Mouse (Mus musculus) liver, embryonic 18 days (tissue): ENCODE data around the gene Tmem121b. TPM values are rescaled to one million over a fixed set of nuclear protein-coding genes. Genes with fewer than 3 reads are reported as not detected.

Experiments
- polyA plus RNA-seq: library from polyadenylated mRNA; depleted of rRNA; stranded (reverse); fragments of >200 nt; gene quantifications from 2 replicates; pipeline ENCODE4 v1.2.3, GENCODE M21; 2012; rRNA removed

Tmem121b gene
- under 0.01 and 0.01 TPM in 2 replicates for polyA plus RNA-seq

GRCm38 (mm10) chr6:120493374-120494181, at the start of gene Tmem121b:
Gene Tmem121b (minus strand): TSS chr6:120493807.

GRCm38 (mm10) chr6:120531020-120531965, 37.7 kb upstream of the Tmem121b start, which contains the start of gene Hdhd5:
Gene Hdhd5 (minus strand): TSS chr6:120531319.

GRCm38 (mm10) chr6:120463086-120463871, 30.3 kb downstream of the Tmem121b start, which contains the start of gene Il17ra:
Gene Il17ra (plus strand): TSS chr6:120463247.

Other genes with a start within 250 kb of the Tmem121b start
- gene D330020A13Rik, start 199.4 kb downstream of the Tmem121b start, polyA plus RNA-seq, result not detected in 2 replicates
- gene B4galnt3, start 199.2 kb downstream of the Tmem121b start, polyA plus RNA-seq, result 0.03 and 0.05 TPM in 2 replicates
- gene Kdm5a, start 129.7 kb downstream of the Tmem121b start, polyA plus RNA-seq, result 4.2 and 4.9 TPM in 2 replicates
- 6.8 and 8.1 TPM in 2 replicates for gene Ccdc77, start 129.4 kb downstream of the Tmem121b start, polyA plus RNA-seq
- gene Il17ra, start 30.6 kb downstream of the Tmem121b start, polyA plus RNA-seq, result 11.1 and 12.6 TPM in 2 replicates
- 8.4 and 8.7 TPM in 2 replicates for gene Hdhd5, start 37.5 kb upstream of the Tmem121b start, polyA plus RNA-seq
- gene Cecr2, start 172.6 kb upstream of the Tmem121b start, polyA plus RNA-seq, result 6.1 and 6.2 TPM in 2 replicates